Mouse (Mus musculus): Measurements from ENCODE around the gene Lpp. TPM values are rescaled to one million over a fixed set of nuclear protein-coding genes. Genes with fewer than 3 reads are reported as not detected.

Lpp gene
- total and polyA plus RNA-seq, 3 experiments = not detected

DNA sequence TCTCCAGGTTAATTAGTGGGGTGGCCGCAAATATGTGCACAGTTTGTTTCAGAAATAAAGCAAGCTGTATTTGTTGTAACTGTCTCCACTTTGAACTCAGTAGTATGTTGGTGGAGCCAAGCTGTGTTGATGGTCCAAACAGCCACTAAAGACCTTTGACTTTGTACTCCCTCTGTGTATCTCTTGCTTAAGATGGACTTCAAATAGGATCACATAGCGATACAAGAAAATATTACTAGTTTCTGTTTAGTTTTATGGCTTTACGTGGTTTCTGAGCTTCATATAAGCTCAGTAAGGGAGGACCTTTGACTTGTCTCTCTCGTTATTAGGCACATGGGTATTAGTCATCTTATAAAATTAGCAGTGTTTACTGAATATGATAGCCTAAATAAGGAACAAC, 485.7 kb downstream of the Lpp start:
- no peak for TF ChIP-seq CHD1 (IDR thresholded peaks at IDR 0.05; ENCODE audit: low read depth, low read length)
- no peak for TF ChIP-seq CHD2 (IDR thresholded peaks at IDR 0.05; ENCODE audit: low read length)
- TF ChIP-seq TBP (IDR thresholded peaks at IDR 0.05; ENCODE audit: low read depth, low read length) = no peak
- no peak for TF ChIP-seq GABPA (IDR thresholded peaks at IDR 0.05; ENCODE audit: low read depth, low read length)
- no peak for TF ChIP-seq USF2 (IDR thresholded peaks at IDR 0.05; ENCODE audit: borderline replicate concordance in 1 of 2, insufficient read depth in 1 of 2, low read depth in 1 of 2, low read length in 2 of 2)
- TF ChIP-seq EP300 (IDR thresholded peaks at IDR 0.05; ENCODE audit: low read depth in 1 of 2, low read length in 2 of 2) = no peak
- TF ChIP-seq TAL1 (IDR thresholded peaks at IDR 0.05; ENCODE audit: low read length) = no peak
- no peak for TF ChIP-seq UBTF (IDR thresholded peaks at IDR 0.05; ENCODE audit: borderline replicate concordance, insufficient read depth, low read depth, low read length)
- no peak for TF ChIP-seq MAZ (IDR thresholded peaks at IDR 0.05; ENCODE audit: low read depth, low read length)
- no peak for TF ChIP-seq POLR2AphosphoS2 (IDR thresholded peaks at IDR 0.05; ENCODE audit: low read length)
- no peaks in the 10 kb centered on the region for H3K27me3 ChIP-seq (ENCODE audit: control insufficient read depth in 1 of 2, insufficient read depth in 2 of 2, low read length in 2 of 2)
- no peaks in the 10 kb centered on the region for H3K36me3 ChIP-seq (ENCODE audit: control insufficient read depth in 1 of 2, insufficient read depth in 2 of 2, low read length in 2 of 2)
- no peaks in the 10 kb centered on the region for H3K9me3 ChIP-seq (replicated peaks; ENCODE audit: insufficient read depth, low read length)
- no peak overlapping the region for H3K9ac ChIP-seq (ENCODE audit: control insufficient read depth, low read depth, low read length, poor library complexity, severe bottlenecking)
- no peaks in the 10 kb centered on the region for H3K4me1 ChIP-seq (ENCODE audit: control insufficient read depth in 1 of 2, insufficient read depth in 2 of 2, low read length in 2 of 2)
- H3K79me2 ChIP-seq (ENCODE audit: control insufficient read depth, insufficient read depth, low read length, poor library complexity) = no peaks in the 10 kb centered on the region
- no peak for DNase-seq (ENCODE audit: low read depth, low spot score)
- no peak overlapping the region for H3K27ac ChIP-seq (ENCODE audit: control insufficient read depth, low read depth, low read length)
- H3K4me3 ChIP-seq (ENCODE audit: control insufficient read depth in 1 of 2, insufficient read depth in 1 of 2, low read depth in 2 of 2, low read length in 2 of 2) = no peak overlapping the region

- DNase-seq (ENCODE audit: low read depth, low spot score) = no peak
- Histone ChIP-seq H3K9ac (ENCODE audit: control insufficient read depth, low read depth, low read length, poor library complexity, severe bottlenecking) (no peak overlapping the region), H3K79me2 (ENCODE audit: control insufficient read depth, insufficient read depth, low read length, poor library complexity) (no peaks in the 10 kb centered on the region), H3K36me3 (ENCODE audit: control insufficient read depth in 1 of 2, insufficient read depth in 2 of 2, low read length in 2 of 2) (no peaks in the 10 kb centered on the region), H3K27me3 (ENCODE audit: control insufficient read depth in 1 of 2, insufficient read depth in 2 of 2, low read length in 2 of 2) (no peaks in the 10 kb centered on the region), H3K4me3 (ENCODE audit: control insufficient read depth in 1 of 2, insufficient read depth in 1 of 2, low read depth in 2 of 2, low read length in 2 of 2) (no peak overlapping the region), H3K9me3 (replicated peaks; ENCODE audit: insufficient read depth, low read length) (no peaks in the 10 kb centered on the region), H3K27ac (ENCODE audit: control insufficient read depth, low read depth, low read length) (no peak overlapping the region), H3K4me1 (ENCODE audit: control insufficient read depth in 1 of 2, insufficient read depth in 2 of 2, low read length in 2 of 2) (no peaks in the 10 kb centered on the region)
- TF ChIP-seq RCOR1 (IDR thresholded peaks at IDR 0.05; ENCODE audit: low read depth, low read length) (no peak), SMC3 (IDR thresholded peaks at IDR 0.05; ENCODE audit: low read depth, low read length) (no peak), USF1 (IDR thresholded peaks at IDR 0.05; ENCODE audit: low read depth, low read length) (no peak), POLR2AphosphoS2 (IDR thresholded peaks at IDR 0.05; ENCODE audit: low read length) (no peak), E2F4 (IDR thresholded peaks at IDR 0.05; ENCODE audit: borderline replicate concordance, low read depth, low read length) (no peak), MYC (IDR thresholded peaks at IDR 0.05; ENCODE audit: low read depth, low read length) (no peak), TBP (IDR thresholded peaks at IDR 0.05; ENCODE audit: low read depth, low read length) (no peak), TAL1 (IDR thresholded peaks at IDR 0.05; ENCODE audit: low read length) (no peak), MAZ (IDR thresholded peaks at IDR 0.05; ENCODE audit: low read depth, low read length) (no peak), MXI1 (IDR thresholded peaks at IDR 0.05; ENCODE audit: low read depth, low read length) (no peak), MEF2A (IDR thresholded peaks at IDR 0.05; ENCODE audit: extremely low read depth, insufficient replicate concordance, low read depth, low read length, poor library complexity, severe bottlenecking) (no peak), UBTF (IDR thresholded peaks at IDR 0.05; ENCODE audit: borderline replicate concordance, insufficient read depth, low read depth, low read length) (no peak), CTCF (IDR thresholded peaks at IDR 0.05 in 2 of 3, conservative IDR thresholded peaks at IDR 0.05 in 1 of 3; ENCODE audit: control insufficient read depth in 1 of 3, insufficient read depth in 1 of 3, low read depth in 2 of 3, low read length in 3 of 3, poor library complexity in 1 of 3, severe bottlenecking in 1 of 3) (no peak)
These were observed 487.4 kb downstream of the Lpp start for GRCm38 (mm10) chr16:24880698-24881097.
